Mouse (Mus musculus): Measurements from ENCODE around the gene Nfxl1. TPM values are rescaled to one million over a fixed set of nuclear protein-coding genes. Genes with fewer than 3 reads are reported as not detected.
A peak's percentile ranks its signal among the peaks of the same experiment; 100 is the strongest.
"Not testable (repeated sequence)": the region's sequence is repeated elsewhere in the genome, so short reads cannot be mapped to it uniquely, and the experiment has no call there.

Gene Nfxl1
- total RNA-seq (2014; fragmentation: Nextera tagmentation) = 27.4 and 33.8 TPM in 2 replicates
- total RNA-seq (2017) = 16.7 and 23.3 TPM in 2 replicates
- 9.0 and 9.1 TPM in 2 replicates for polyA plus RNA-seq (2012)

DNA sequence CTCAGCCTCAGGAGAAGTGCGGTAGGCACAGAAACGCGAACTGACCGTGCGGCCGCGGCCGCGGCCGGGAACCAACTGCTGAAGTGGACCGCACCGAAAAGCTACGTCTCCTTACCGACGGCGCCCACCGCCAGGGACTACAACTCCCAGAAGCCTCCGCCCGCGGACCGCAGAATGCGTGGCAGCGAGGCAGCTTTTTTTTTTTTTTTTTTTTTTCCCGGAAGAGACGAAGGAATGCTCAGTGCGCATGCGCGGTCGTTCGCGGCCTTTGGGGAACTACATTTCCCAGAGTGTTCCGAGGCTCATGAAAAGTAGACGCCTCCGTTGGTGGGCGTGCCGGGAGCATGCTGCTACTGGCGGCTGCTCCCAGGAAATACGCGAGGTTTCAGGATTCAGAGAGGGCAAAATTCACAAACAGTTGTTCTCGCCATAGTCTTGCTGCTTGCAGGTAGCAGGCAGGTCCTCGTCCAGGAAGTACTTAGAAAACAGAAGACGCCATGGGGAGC lies at the start of gene Nfxl1:
TSS of gene Nfxl1 (minus strand) at position 141 of the 506 bp plus-strand sequence.
- H3K4me3 ChIP-seq (ENCODE audit: low read depth, low read length) = peak within 1 kb of the TSS; percentile 93
- H3K4me1 ChIP-seq (ENCODE audit: insufficient read depth, low read depth, low read length) = peaks cover 20% of the 10 kb centered on the region
- no peak for TF ChIP-seq GATA2 (IDR thresholded peaks at IDR 0.05; ENCODE audit: borderline replicate concordance, low read depth, low read length)
- TF ChIP-seq GATA1 (IDR thresholded peaks at IDR 0.05; ENCODE audit: borderline replicate concordance, low read length) = no peak
- TF ChIP-seq TAL1 (conservative IDR thresholded peaks at IDR 0.05; ENCODE audit: low read depth, low read length) = no peak
- no peak for TF ChIP-seq POLR2AphosphoS5 (IDR thresholded peaks at IDR 0.05; ENCODE audit: insufficient replicate concordance, low read depth, low read length)
- TF ChIP-seq CTCF (IDR thresholded peaks at IDR 0.05; ENCODE audit: low read depth, low read length) = no peak
- peaks cover 8% of the 10 kb centered on the region for H3K9me3 ChIP-seq (replicated peaks)
- ATAC-seq (ENCODE audit: extremely low read depth, insufficient number of reproducible peaks, low FRiP score, poor library complexity, severe bottlenecking) = peak; percentile 94
- H3K36me3 ChIP-seq (replicated peaks) = peaks cover 11% of the 10 kb centered on the region
- H3K27me3 ChIP-seq (ENCODE audit: insufficient read depth, low read length) = no peaks in the 10 kb centered on the region
- peak; percentile 69 for DNase-seq (ENCODE audit: low spot score)

- DNase-seq (ENCODE audit: low spot score) = no peak
- Histone ChIP-seq H3K36me3 (replicated peaks) (no peaks in the 10 kb centered on the region), H3K4me1 (ENCODE audit: insufficient read depth, low read depth, low read length) (no peaks in the 10 kb centered on the region), H3K27me3 (ENCODE audit: insufficient read depth, low read length) (peaks cover 6% of the 10 kb centered on the region; the same call in 1 of the 2 replicates), H3K4me3 (ENCODE audit: low read depth, low read length) (no peak overlapping the region), H3K9me3 (replicated peaks) (no peaks in the 10 kb centered on the region)
- no peak for TF ChIP-seq TAL1 (conservative IDR thresholded peaks at IDR 0.05; ENCODE audit: low read depth, low read length)
- no peak for TF ChIP-seq POLR2AphosphoS5 (IDR thresholded peaks at IDR 0.05; ENCODE audit: insufficient replicate concordance, low read depth, low read length)
- no peak for TF ChIP-seq GATA2 (IDR thresholded peaks at IDR 0.05; ENCODE audit: borderline replicate concordance, low read depth, low read length)
- TF ChIP-seq GATA1 (IDR thresholded peaks at IDR 0.05; ENCODE audit: borderline replicate concordance, low read length) = no peak
- TF ChIP-seq CTCF (IDR thresholded peaks at IDR 0.05; ENCODE audit: low read depth, low read length) = no peak
- ATAC-seq (ENCODE audit: extremely low read depth, insufficient number of reproducible peaks, low FRiP score, poor library complexity, severe bottlenecking) = no peak
Measured at GRCm38 (mm10) chr5:72603138-72603537, 43.7 kb upstream of the Nfxl1 start.

- H3K4me3 ChIP-seq (ENCODE audit: low read depth, low read length) = no peak overlapping the region
- no peaks in the 10 kb centered on the region for H3K4me1 ChIP-seq (ENCODE audit: insufficient read depth, low read depth, low read length)
- DNase-seq (ENCODE audit: low spot score) (peak; percentile 13), ATAC-seq (ENCODE audit: extremely low read depth, insufficient number of reproducible peaks, low FRiP score, poor library complexity, severe bottlenecking) (no peak)
- no peaks in the 10 kb centered on the region for H3K36me3 ChIP-seq (replicated peaks)
- no peaks in the 10 kb centered on the region for H3K9me3 ChIP-seq (replicated peaks)
- TF ChIP-seq CTCF (IDR thresholded peaks at IDR 0.05; ENCODE audit: low read depth, low read length) (peak; percentile 20; the same call in 1 of the 2 replicates), GATA1 (IDR thresholded peaks at IDR 0.05; ENCODE audit: borderline replicate concordance, low read length) (no peak), GATA2 (IDR thresholded peaks at IDR 0.05; ENCODE audit: borderline replicate concordance, low read depth, low read length) (no peak), POLR2AphosphoS5 (IDR thresholded peaks at IDR 0.05; ENCODE audit: insufficient replicate concordance, low read depth, low read length) (no peak)
- peaks cover 3% of the 10 kb centered on the region; the same call in 1 of the 2 replicates for H3K27me3 ChIP-seq (ENCODE audit: insufficient read depth, low read length)
Measured at GRCm38 (mm10) chr5:72601006-72601405, 41.5 kb upstream of the Nfxl1 start.

GRCm38 (mm10) chr5:72587192-72587681 lies 27.8 kb upstream of the Nfxl1 start, which contains the start of gene Gm5868:
TSS of gene Gm5868 (minus strand) at chr5:72587551.
- no peaks in the 10 kb centered on the region for H3K4me1 ChIP-seq (ENCODE audit: insufficient read depth, low read depth, low read length)
- no peak for DNase-seq (ENCODE audit: low spot score)
- H3K36me3 ChIP-seq (replicated peaks) = no peaks in the 10 kb centered on the region
- TF ChIP-seq GATA2 (IDR thresholded peaks at IDR 0.05; ENCODE audit: borderline replicate concordance, low read depth, low read length) (no peak), POLR2AphosphoS5 (IDR thresholded peaks at IDR 0.05; ENCODE audit: insufficient replicate concordance, low read depth, low read length) (no peak), GATA1 (IDR thresholded peaks at IDR 0.05; ENCODE audit: borderline replicate concordance, low read length) (no peak), TAL1 (conservative IDR thresholded peaks at IDR 0.05; ENCODE audit: low read depth, low read length) (no peak), CTCF (IDR thresholded peaks at IDR 0.05; ENCODE audit: low read depth, low read length) (no peak)
- H3K27me3 ChIP-seq (ENCODE audit: insufficient read depth, low read length) = peaks cover 7% of the 10 kb centered on the region; the same call in 1 of the 2 replicates
- H3K4me3 ChIP-seq (ENCODE audit: low read depth, low read length) = no peak within 1 kb of the TSS
- no peak for ATAC-seq (ENCODE audit: extremely low read depth, insufficient number of reproducible peaks, low FRiP score, poor library complexity, severe bottlenecking)
- H3K9me3 ChIP-seq (replicated peaks) = no peaks in the 10 kb centered on the region

GRCm38 (mm10) chr5:72586667-72587191 lies 27.2 kb upstream of the Nfxl1 start:
- not testable (repeated sequence) for H3K36me3 ChIP-seq (replicated peaks); H3K9me3 ChIP-seq (replicated peaks); H3K27me3 ChIP-seq (ENCODE audit: insufficient read depth, low read length); H3K4me1 ChIP-seq (ENCODE audit: insufficient read depth, low read depth, low read length); H3K4me3 ChIP-seq (ENCODE audit: low read depth, low read length); DNase-seq (ENCODE audit: low spot score); ATAC-seq (ENCODE audit: extremely low read depth, insufficient number of reproducible peaks, low FRiP score, poor library complexity, severe bottlenecking)

GRCm38 (mm10) chr5:72586122-72586521 lies 26.6 kb upstream of the Nfxl1 start:
- not testable (repeated sequence) for H3K27me3 ChIP-seq (ENCODE audit: insufficient read depth, low read length); H3K9me3 ChIP-seq (replicated peaks); H3K4me1 ChIP-seq (ENCODE audit: insufficient read depth, low read depth, low read length); DNase-seq (ENCODE audit: low spot score); ATAC-seq (ENCODE audit: extremely low read depth, insufficient number of reproducible peaks, low FRiP score, poor library complexity, severe bottlenecking); H3K4me3 ChIP-seq (ENCODE audit: low read depth, low read length); H3K36me3 ChIP-seq (replicated peaks)

- not testable (repeated sequence) for H3K4me3 ChIP-seq (ENCODE audit: low read depth, low read length); DNase-seq (ENCODE audit: low spot score); ATAC-seq (ENCODE audit: extremely low read depth, insufficient number of reproducible peaks, low FRiP score, poor library complexity, severe bottlenecking); H3K27me3 ChIP-seq (ENCODE audit: insufficient read depth, low read length); H3K4me1 ChIP-seq (ENCODE audit: insufficient read depth, low read depth, low read length); H3K9me3 ChIP-seq (replicated peaks); H3K36me3 ChIP-seq (replicated peaks)
Measured at GRCm38 (mm10) chr5:72580970-72581332, 21.5 kb upstream of the Nfxl1 start, which contains the start of gene Zar1. TSS of gene Zar1 (minus strand) at chr5:72581254.

DNA sequence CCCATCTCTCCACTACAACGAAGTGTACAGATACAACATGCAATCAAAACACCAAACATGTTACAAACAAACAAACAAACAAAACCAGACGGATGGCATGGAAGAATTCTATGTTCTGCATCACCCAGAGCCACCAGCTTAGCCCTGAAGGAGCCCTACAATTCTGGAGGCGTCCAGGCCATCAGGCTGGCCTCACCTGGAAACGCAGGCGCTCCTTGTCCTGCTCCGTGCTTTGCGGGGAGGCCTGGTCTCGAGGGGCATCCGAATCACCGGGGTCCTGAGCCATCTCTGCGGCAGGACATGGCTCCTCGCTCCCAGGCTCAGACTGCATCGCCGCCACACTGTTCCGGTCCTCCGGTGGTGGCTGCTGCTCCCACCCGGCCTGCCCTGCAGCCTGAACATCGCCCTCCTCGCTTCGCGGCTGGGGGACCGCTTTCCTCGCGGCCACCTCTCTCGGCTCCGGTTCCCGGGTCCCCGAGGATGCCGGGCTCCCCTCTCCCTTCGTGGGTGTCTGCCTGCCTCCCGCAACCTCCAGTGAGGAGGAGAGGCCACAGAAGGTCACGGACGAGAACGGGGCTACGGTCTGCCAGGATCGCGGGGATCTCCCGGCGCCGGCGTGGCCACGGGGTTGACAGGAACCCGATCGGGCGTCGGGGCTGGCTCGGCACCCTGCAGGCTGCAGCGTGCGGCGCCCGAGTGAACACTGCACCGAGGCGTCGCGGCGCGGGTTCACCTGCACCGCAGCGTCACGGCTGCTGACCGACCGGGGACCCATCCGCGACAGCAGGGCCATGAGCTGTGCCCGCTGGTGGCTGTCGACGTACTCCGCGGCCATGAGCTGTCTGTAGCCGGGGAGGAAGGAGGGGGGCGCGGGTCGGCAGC lies 20.8 kb upstream of the Nfxl1 start:
- DNase-seq (ENCODE audit: low spot score); H3K9me3 ChIP-seq (replicated peaks); H3K4me1 ChIP-seq (ENCODE audit: insufficient read depth, low read depth, low read length); H3K4me3 ChIP-seq (ENCODE audit: low read depth, low read length); H3K36me3 ChIP-seq (replicated peaks); ATAC-seq (ENCODE audit: extremely low read depth, insufficient number of reproducible peaks, low FRiP score, poor library complexity, severe bottlenecking); H3K27me3 ChIP-seq (ENCODE audit: insufficient read depth, low read length): not testable (repeated sequence)

- not testable (repeated sequence) for H3K4me1 ChIP-seq (ENCODE audit: insufficient read depth, low read depth, low read length); ATAC-seq (ENCODE audit: extremely low read depth, insufficient number of reproducible peaks, low FRiP score, poor library complexity, severe bottlenecking); H3K36me3 ChIP-seq (replicated peaks); H3K9me3 ChIP-seq (replicated peaks); H3K27me3 ChIP-seq (ENCODE audit: insufficient read depth, low read length); DNase-seq (ENCODE audit: low spot score); H3K4me3 ChIP-seq (ENCODE audit: low read depth, low read length)
Measured at GRCm38 (mm10) chr5:72579599-72579998, 20.1 kb upstream of the Nfxl1 start.

Measured in G1E (cell line).